Mouse (Mus musculus) ovary, postnatal 36 days (tissue): ENCODE results near the gene Phgdh.

Source experiments
- DNase-seq: peaks from one replicate; pipeline ENCODE4 v3.0.0; 2022; ENCODE audit warnings: low spot score, mixed read lengths

Gene Phgdh

DNA sequence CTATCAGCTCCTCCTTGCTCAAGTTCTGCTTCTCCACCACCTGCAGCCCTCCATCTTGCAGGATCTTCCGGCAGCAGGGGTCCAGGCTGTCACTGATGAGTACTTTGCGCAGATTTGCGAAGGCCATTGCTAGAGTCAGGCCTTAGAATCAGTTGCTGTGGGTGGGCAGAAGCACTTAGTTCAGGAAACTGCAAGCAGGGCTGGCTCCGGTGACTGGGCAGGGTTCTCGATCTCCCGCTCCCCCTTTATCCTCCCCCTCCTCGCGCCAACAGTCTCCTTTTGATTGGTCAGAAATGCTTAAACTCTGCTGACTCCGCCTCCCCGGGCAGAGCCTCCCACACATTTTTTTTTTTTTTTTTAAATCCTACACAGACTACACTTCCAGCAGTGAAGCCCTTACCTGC is at the start of gene Phgdh:
Gene Phgdh, minus strand, starts transcription at position 285 of the 404 bp plus-strand sequence.
- peak; percentile 69 for DNase-seq

DNA sequence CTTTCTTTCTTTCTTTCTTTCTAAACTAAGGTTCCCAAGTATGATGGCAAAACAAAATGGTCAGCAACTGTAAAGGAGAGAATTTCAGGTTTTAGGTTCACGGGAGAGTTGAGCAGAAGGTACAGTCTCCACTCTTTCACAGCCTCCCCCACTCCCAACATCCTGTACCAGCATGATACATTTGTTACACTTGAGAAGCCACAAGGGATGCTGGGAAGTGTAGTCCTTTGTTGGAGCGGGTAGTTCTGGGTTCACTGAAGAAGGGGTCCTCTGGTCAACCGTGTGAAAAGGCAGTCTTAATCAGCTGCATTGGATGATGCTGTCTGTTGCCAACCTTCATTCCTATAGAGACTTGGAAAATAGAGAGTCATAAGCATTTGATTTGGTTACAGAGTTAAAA is 49.5 kb upstream of the Phgdh start:
- DNase-seq, result no peak

DNA sequence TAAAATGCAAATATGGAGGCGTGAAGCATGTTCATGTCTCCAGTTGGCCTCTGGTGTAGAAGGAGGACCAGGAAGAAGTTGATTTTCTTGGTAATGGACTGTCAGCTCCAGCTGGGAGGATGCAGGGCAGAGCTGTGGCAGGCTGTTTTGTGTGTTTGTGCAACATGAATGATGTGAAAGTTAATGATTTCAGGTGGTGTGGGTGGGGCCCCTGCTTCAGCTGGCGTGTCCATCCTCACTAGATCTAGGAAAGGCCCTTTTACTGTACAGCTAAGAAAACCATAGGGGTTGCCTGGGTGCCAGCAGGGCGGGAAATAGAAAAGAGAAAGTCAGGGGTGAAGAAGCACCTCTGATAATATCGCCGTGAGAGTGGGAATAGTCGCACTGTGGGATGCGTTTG is 48.0 kb upstream of the Phgdh start:
- no peak for DNase-seq

DNA sequence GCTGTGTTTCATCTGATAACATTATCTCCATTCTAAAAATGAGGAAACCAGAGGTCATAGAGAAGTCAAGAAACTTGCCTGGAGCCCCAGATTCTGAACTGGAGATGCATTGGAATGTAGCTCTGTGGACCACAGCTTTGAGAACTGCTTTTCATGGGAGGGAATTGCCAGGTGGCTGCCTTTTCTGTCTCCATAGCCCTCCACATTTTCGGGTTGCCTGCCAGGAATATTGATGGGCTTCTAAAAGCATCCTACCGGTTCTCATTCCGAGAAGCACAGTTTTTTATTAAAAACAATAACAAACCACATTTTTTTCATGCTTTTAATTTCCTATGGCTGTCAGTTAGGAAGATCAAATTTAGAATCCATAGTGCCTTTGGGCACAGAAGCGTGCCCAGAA is 47.3 kb upstream of the Phgdh start:
- no peak for DNase-seq

DNA sequence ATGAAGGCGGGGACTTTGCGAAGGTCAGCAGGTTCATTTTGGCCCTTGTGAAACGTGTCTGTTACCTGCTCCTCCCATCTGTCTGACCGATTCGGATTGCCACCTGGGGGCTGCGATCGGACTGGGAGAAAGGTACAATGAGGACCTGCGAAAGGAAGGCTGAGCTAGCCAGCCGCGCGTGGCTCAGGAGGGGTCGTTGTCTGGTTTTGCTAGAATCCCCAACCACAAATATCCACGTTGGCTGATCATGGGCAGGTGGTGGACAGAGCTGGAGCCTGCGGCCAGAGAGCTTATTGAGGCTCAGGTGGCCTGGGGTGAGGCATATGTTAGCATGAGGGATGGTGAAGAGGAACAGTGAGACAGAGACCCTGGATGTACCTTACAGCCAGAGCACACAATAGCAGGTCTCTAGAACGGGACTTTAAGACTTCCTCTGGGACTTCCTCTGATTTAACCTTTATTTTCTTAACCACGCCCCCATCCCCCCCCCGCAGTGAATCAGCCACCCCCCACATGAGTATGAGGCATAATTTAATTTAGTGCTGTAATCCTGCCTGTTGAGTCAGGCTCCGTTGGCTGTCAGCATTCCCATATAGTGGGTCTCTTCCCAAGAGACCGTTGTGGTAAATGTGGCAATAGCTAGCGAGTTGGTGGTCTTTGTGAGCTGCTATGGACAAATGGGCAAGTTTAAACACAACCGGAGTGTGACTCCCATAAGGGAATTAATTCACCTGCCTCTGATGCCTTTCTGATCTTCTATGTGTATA is 43.4 kb upstream of the Phgdh start:
- DNase-seq, result no peak

DNA sequence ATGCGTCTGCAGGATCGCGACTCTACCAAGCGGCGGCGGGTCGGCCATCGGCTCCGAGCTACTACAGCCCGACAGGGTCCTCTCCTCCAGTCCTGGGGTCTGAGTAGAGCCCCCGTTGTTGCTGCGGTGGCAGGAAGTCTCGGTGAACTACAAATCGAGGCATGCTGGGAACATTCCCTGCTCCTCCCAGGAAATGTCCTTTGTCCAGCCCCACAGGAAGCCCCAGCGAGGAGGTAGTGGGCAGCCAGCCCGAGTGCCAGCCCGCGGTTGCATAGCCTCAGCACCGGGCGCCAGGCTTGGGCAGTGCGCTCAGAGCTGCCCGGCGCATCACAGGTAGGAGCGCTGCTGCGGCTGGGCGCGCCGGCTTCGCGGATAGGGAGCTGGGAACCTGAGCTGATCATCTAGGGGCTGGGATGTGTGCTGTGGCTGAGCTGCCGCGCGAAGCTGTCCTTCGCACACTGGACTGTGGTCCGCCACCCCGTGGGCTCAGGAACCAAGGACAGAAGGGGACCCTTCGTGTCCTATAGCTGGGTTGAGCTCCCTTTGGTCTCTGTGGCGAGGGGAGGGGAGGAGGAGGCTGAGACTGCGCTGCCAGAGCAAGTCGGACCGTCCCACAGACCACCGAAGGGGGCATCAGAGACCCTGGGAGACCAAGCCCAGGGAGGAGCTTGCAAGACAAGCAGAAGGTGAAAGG is 42.6 kb upstream of the Phgdh start, which contains the start of gene Zfp697:
Gene Zfp697, plus strand, starts transcription at position 216 of the 694 bp plus-strand sequence.
- DNase-seq, result peak; percentile 78

DNA sequence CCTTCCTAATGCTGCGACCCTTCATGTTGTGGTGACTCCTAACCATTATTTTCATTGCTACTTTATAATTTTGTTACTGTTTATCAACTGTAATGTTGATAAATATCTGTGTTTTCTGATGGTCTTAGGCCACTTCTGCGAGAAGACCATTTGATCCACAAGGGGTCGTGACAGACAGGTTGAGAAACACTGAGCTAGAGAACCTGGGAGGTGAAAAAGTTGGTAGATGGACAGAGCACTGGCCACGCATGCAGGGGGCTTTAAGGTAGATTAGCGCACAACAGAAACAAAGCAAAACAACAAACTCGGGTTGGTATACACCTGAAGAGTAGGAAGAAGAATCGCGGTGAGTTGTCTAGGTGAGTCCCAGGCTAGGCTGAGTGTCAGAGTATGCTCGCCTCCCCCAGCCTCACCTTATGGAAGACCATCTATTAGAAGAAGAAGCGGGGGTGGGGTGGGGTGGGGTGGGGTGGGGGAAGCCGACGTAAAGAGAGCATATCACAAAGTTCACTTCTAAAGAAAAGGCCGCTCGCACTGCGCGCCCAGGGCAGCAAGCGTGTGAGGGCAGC is 42.0 kb upstream of the Phgdh start:
- no peak for DNase-seq

DNA sequence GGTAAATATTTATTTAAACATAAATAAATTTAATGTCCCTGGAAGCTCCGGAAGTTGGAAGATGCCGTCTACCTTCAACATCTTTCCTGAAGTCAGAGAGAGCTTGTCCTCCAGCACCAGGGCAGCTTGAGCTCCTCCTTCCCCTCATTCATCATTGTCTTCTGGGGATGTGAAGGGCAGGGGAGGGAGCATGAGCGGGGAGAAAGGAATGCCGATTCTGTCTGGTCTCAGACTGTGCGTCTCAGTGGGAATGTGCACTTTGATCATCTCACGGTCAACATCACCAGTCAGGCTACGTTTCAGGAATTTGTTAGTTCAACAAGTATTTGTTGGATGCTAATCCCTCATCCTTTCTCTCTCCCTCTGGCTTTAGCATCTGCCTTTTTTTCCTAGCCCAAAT is 39.4 kb upstream of the Phgdh start:
- DNase-seq, result no peak

DNA sequence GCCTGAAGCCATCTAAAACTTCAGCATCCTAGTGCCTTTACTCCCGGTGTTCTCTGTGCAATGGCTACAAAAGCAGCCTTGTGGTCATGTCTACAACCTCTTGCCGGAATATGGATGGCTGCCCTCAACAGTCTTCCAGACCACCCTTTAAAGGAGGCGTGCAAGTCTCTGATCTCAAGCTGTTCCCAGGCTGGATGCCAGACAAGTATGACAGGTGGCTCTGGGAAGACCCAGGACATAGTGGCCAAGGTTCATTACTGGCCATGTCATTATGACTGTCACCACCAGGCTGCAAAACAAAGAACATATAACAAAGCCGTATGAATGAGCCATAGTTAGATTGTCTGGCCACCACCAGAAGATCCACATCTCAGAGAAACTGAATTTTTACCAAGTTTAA is 38.5 kb upstream of the Phgdh start:
- DNase-seq, result no peak

DNA sequence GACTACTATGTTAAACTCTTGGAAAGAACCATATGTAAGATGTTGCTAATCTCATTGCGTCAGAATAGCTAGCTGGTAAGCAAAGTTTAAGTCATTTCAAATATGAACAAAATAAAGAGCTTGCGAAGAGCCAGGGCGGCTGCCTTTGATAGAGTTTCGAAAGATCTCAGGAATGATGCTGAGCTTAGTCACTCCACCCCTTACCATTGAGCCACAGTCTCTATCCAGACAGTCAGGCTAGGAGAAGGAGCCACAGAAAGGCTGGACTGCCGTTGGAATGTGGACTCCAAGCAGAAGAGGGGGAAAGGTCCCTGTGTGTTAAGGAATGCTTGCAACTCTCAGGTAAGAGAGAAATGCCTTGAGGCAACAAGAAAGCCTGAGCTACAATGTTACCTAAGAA is 35.2 kb upstream of the Phgdh start:
- DNase-seq, result no peak

DNA sequence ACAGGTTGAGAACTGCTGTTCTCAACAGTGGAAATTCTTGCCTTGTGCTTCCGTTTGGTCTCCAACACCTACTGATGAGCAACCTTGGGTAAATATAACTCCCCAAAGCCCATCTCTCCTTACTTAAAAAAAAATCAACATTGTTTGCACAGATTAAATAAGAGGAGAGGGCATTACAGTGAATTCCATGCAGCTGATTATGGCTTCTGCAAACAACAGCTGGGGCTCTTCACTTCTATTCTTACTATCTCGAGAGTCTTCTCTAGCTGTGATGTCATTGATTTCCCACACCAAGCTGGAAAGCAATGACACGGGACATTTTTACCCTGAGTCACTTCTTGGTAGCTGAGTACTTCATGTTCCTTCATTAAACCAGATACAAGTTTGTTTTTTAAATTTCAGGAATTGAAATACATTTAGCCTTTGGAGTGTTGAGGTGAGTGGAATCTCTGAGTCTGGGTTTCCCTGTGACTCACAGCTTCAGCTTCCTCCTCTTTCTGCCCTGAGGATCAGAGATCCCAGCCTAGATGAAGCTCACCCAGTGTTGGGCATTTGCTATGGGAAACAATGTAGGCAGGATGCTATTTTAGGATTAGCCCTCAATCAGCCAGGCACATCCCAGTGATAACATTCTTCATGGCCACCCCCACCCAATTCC is 34.4 kb upstream of the Phgdh start:
- no peak for DNase-seq

DNA sequence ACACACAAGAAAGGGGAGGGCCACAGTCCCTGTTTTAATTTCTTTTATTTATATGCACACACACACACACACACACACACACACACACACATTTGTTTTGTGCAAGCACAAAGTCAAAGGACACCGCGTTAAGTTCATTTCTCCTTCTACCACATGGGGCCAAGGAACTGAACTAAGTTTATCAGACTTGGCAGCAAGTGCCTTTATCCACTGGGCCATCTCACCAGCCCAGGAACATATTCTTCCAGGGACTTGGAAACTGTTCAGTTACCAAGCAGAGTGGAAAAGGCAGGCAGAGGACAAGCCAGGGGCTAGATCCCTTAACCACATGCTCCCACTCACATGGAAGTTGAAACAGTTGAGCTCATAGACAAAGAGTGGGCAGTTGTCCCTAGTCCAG is 29.0 kb upstream of the Phgdh start:
- no peak for DNase-seq

DNA sequence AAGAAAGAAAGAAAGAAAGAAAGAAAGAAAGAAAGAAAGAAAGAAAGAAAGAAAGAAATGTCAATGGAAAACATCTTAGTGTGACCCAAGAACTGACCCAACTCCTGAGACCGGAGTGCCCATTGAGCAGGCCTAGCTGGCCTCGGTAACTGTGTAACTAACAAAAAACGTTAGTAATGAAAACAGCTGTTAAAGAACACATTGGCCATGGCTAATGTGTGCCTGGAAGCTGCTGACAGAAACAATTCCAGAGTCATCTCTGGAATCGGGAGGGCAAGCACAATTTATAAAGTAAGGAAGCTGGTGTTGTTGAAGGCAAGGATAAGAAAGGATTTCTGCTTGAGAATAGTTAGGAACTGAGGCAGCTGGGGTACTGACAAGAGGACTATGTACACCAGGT is 28.5 kb upstream of the Phgdh start:
- no peak for DNase-seq

DNA sequence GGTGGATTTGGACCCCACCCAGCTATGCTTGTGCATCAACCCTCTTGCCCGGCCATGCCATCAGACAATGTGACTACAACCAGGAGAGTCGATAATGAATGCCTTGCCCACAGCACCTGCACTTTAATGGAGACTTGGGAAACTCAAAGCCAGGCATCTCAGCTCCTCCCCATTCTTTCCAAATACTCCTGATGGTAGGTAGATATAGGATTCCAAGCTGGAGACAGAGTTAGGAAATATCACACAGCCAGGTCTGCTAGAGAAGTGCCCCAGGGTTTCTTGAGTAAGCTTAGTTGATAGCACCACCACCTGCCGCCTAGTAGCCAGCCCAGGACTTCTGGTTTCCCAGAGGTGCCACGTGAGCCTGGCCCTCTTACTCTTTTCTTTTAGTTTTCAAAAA is 27.0 kb upstream of the Phgdh start:
- DNase-seq, result no peak

DNA sequence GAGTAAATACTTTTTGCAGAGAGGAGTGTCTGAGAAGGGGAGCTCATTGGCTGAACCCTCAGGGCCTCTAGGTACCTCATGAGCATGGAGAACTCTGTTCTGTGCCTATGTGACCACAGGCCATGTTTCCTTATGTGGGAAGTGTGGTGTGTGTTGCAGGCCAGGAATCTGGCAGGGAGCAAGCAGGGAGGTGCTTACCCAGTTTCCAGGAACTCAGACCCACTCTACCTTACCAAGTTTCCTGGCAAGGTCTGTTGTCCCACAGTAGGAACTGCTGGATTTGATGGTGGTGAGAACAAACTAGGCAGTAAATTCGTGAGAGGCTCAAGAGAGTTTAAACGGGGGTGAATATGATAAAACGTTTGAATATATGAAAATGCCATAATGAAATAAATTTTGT is 26.3 kb upstream of the Phgdh start:
- no peak for DNase-seq

DNA sequence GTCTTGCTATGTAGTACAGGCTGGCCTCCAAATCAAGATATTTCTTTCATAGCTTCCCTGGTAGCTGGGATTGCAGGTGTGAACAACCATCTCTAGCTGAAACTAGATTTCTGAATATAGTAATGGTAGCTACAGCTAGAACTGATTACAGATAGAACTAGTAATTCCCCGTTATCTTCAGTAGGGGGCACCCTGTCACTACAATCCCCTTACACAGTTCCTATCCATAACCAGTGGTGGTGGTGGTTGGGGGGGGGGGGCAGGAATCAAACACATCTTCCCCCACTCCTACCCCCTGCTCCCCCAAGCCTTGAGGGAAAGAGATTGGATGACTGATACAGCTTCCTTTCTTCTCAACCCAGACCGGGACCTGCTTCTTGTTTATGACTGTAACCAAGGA is 23.0 kb upstream of the Phgdh start:
- DNase-seq, result no peak

DNA sequence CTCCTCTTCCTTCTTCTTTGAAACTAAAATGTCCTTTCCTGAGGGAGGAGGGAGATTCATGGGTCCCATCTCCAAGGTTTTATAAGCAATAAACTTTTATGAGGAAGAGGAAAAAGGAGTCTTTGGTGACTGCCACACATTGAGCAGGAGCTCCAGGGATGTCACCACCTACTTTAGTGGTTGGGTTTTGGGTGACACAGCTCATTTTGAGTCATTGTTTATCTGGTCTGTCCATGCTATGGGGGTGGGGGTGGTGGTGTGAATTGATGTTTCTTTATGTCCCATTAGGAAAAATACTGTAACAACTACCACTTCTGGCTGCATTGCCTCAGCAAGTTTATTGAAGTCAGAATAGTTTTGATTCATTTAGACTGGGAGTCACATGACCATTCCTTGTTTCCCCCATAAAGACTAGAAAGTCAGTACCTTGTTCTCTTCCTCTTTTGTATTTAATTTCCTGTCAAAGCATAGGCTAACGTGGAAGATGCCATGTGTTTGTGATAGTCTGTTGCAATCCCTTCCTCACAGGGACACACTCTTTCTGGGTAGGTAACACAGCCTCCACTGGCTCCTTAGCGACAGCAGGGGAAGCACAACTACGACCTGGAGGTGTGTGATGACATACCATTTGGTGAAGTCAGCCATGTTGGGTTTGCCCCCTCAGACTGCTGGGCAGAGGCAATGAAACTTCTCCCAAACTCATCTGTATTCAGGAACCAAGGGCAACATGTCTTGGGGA is 17.0 kb upstream of the Phgdh start:
- no peak for DNase-seq

DNA sequence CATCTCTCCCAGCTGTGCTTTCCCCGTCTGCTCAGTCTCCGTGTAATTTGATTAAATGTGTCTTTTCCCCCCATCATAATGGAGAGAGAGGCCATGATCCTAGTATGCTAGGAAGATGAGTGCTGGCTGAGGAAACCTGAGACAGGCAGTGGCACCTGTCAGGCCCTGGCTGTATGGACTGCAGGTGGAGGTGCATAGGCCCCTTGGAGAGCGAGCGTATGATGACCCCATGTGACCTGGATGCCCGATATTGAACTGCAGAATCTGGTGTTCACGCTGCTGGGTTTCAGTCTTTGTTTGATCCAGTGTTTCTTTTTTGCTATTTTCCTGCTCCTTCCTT is 16.2 kb upstream of the Phgdh start:
- DNase-seq, result no peak

DNA sequence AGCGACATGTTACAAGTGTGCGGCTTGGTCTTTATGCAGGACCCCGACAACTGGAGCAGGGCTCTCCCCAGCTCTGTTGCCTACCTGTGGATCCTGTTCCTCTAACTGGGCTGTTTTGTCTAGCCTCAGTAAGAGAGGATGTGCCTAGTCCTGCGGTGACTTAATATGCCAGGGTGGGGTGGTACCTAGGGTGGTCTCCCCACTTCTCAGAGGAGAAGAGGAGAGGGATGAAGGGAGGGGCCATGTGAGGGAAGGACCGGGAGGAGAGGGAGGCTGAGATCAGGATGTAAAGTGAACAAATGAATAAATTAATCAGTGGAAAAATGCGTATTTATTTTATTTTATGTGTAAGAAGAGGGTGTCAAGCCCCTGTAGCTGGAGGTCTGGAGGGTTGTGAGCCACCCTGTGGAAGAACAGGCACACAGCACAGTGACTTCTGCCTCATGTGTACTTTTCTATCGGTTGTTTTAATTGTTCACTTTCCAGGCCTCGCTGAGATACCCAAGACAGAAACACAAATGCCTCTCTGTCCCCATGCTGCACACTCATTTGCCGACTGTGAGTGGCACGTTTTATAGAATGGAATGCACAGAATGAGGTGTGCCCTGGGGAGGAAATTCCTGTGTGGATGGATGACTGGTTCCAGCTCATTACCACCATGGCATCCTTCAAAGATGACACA is 15.7 kb upstream of the Phgdh start:
- DNase-seq, result no peak

DNA sequence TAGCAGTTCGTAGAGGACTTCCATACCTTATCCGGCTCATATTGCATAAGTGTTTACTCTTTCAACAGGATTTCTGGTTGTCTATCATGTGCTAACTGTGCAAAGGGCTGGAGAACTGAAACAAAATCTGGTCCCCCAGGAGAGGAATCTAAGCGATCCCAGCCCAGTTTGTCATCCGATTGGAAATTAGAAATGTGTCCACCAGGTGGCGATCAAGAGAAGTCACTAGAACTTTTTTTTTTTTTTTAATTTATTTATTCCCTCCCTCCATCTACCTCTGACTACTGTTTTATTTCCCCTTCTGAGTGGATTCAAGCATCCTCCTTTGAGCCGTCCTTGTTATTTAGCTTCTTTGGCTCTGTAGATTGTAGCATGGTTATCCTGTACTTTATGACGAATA is 14.1 kb upstream of the Phgdh start:
- DNase-seq, result peak; percentile 19

DNA sequence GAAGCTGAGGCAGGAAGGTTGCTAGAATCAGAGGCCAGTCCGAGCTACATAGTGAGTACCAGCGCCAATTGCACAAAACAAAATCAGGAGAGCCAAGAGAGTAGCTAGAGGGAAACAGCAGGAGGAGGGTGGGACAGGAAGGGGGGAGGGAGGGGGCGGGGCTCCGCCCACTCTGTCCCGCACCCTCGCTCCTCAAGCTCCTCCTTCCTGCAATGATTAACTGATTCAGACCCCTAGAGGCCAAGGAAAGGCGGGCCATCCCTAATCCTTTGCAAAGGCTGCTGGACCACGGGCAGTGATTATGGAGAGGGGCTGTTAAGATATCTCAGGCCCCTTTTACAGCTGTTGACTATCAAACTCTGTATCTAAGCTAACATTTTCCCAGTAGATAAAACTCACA is 8.9 kb upstream of the Phgdh start:
- no peak for DNase-seq

DNA sequence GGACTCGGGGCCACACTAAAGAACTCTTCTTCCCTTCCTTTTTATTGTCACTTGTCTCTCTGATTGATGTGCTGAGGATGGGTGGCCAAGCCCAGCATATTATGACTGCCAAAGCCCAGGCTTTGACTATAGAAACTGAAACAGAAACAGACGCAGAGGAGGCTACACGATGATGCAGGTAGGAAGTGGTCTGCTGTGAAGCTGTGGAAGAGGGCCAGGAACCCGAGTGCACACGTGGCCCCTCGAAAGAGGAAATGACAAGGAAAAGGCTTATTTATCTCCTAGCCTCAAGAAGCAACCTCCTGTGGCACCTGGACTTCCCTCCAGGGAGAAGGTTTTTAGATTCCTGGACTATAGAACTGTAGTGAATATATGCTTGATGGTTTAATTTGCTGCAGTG is 8.3 kb upstream of the Phgdh start:
- DNase-seq, result no peak
